Mouse (Mus musculus): ENCODE measurements at regions not wholly inside any gene's neighbourhood (a gene's known extent, or its start where the extent isn't known, plus 50 kb on each side); places are given as distances from the start of the nearest gene placed in this dataset.

DNA sequence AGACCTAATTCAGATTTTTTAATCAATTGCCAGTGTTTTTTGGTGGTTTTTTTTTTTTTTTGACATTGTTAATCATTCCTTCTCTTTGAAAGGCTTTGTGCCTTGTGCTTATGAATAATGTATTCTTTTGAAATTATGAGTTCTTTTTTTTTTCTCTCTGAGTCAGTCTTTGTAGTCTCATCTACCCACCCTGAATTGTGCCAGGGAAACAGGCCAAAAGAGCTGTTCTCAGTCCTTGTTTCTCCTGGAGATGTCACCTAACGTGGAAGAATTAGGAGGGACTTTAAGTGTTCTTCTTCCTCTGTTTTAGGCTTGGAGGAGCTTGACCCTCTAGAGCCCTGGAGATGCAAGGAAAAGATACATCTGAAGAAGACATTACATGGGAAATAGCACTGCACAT lies 2012.6 kb downstream of the Poteg start:
- DNase-seq = no peak

DNA sequence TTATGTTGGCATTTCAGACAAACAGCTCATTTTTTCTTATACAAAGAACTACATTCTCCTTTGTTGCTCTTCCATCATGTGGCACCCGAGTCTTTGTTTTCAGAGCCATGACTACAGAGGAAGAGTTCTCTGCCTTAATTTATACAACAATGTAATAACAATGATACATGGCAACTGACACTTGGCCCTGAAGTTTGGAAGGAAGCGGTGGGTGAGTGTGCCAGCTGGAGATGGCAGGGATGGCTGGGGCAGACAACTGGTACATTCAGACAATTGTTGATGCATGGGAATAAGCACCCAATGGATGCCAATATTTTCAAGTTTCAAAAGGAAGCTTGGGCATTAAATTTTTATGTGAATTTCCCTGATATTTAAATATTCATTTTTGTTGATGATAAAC lies 2045.5 kb downstream of the Poteg start:
- DNase-seq = no peak

DNA sequence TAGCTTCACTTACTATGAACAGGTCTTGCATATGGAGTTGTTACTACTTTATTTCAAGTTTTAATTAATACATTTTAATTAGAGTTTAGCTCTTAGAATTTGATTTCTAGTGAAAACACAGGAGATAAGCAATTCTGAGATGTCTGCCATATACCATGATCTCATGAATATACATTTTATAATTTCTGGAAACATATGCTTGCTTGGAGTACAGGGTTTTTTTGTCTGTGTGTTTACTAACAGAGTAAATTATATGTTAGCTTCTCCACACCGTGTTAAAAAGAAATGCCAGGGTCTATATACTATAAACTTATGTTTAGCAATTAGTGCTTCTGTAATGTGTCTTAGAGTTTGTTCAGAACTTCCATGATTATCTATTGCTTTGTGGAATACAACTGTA lies 2079.9 kb downstream of the Poteg start:
- DNase-seq = no peak

DNA sequence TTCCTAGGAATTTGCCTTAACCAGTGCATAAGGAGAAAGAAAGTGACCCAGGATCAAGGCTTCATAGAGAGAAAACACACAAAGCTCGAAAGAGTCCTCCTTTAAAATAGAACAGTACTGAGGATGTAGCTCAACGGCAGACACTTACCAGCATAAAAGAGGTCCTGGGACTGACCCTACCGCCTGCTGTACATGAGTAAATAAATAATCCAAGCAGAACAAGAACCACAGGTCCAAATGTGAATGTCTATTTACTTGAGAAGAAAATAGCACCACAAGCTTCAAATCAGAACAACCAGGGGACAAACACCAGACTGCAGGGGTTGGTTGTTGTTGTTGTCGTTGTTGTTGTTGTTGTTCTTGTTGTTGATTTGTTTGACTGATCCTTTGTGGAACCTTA lies 2084.1 kb downstream of the Poteg start:
- DNase-seq = peak; percentile 34

DNA sequence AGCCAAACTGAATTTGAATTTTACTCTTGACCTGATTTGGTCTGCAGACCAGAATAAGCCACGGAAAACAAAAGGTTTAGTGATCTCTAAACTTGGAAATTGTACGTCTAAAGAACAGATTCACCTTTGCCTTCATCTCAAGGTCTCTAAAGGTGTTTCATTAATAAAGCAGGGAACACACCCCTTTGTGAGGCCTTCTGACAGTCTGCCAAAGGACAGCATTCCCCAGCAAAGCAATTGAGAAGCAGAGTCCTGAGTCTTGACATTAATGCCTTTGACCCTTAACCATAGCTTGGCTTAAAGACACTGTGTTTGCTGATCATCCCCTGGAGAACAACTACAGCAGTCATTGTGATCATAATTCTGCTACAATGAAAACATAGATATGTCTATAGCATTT lies 2090.5 kb downstream of the Poteg start:
- DNase-seq = peak; percentile 24

DNA sequence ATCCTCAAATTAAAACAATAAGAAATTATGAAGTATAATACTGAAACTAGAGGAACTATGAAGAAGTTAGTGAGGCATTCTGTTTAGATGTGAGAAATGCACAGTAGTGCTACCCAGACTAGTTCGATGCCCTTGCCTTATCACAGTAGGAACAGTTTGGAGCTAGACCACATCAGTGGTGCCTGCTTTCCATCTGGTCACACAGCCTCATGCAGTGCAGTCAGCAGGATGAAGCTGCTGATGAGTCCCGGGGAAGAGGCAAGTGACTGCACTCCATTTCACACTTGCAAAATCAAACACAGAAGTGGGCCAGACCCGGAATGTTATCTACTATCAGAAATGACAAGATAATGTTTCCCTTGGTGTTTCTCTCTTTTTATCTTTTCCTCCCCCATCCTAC lies 2092.4 kb downstream of the Poteg start:
- no peak for DNase-seq

DNA sequence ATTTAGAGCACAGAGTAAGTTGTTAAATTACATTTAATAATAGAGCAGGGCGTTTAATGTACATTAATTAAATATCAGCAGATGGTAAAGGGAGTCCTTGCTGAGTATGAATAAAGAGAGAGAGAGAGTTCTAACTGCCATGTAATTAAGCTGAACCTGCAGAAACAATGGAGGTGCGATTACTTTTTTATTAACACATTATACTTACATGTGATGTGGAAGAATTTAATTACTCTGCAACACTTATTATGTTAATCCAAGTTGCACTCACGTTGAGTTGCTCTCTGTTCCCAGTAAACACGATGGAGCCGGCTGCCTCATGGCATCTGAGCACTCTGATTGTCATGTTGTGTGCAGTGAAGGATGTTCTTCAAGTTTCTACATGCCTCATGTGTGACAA lies 2096.7 kb downstream of the Poteg start:
- no peak for DNase-seq

DNA sequence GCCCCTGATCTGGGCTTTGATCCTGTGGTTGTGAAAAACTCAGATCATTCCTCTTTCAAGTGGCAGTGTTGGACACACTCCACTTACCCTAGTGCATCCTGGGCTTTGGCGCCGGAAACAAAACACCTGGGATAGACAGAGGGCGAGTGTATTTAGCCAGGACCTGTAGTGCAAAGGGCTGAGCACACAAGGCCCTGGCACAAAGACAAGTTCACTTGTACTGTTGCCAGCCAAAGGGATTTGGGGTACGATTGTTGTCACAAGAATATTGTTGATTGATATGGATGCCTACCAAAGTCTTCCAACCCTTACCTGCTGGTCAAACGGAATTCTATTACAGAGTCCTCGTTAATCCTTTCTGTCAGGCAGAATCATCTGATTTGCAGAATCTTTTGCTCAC lies 2138.2 kb downstream of the Poteg start:
- DNase-seq = no peak

DNA sequence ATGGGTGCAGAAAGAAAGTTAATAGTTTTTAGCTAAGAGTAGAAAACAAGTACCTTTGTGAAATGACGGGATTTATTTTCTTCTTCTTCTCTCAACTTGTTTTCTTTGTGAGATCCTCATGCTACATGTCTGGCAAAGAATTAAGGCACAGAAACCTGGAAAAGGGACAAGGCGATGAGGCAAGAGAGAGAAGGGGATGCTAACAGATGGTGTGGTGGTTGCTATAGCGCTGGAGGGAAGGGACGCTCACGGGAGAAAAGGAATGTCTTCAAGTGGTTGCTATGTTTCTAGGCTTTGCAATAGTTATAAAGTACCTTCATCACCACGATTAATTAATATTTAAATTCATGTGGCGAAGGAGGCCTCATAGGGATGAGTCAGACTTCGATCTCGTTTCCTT lies 2146.7 kb downstream of the Poteg start:
- DNase-seq = no peak

DNA sequence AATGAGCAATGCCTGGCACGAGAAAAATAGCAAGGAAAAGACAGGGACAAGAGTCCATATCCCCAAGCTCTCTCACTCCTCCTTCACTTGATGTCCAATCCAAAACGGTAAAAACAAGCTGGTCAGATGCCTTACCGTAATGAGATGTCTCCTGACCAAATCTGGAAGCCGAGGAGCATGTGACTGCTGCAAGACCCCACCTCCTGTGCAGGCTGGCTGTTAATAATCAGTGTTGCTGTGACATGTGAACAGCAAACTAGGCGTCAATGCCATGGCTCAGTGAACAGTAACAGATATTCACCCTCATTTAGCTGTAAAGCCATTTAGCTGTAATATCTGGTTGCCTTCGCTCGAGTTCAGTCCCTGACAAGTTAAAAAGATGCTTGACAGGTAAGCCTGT lies 2166.6 kb downstream of the Poteg start:
- DNase-seq = peak; percentile 22

DNA sequence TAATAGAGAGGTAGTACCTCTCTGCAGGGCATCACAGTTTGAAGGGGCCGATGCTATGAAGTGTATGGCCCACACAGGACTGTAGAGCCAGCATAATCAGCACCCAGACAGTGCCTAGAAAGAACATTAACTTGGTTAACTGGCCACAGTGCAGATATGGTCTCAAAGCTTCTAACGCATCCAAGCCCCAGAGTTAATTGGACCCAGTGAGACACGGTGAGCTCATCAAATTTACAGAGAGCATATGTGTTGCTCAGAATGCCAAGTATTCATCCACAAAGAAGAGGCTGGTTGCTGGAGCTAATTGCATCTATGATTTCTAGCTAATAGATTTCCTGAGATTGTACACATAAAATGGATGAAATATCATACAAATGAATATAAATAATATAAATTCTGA lies 2214.1 kb downstream of the Poteg start:
- no peak for DNase-seq

DNA sequence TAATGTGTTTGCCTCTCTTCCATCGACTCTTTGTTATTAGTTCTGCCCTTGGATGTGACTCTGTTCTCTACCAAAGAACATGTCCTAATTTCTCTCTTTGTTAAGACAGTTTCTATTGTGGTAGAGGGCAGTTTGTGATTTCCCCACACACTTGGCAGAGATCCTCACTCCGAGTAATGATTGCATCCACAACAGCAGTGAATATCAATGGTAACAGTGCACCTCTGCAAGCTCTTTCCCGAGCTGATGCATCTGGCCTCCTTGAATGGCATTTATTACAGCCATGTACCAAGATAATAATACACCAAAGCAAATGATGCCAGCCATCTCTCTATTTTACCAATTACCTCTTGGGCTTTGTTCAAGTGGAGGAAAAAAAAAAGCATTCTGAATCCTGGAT lies 2228.4 kb downstream of the Poteg start:
- DNase-seq = no peak

DNA sequence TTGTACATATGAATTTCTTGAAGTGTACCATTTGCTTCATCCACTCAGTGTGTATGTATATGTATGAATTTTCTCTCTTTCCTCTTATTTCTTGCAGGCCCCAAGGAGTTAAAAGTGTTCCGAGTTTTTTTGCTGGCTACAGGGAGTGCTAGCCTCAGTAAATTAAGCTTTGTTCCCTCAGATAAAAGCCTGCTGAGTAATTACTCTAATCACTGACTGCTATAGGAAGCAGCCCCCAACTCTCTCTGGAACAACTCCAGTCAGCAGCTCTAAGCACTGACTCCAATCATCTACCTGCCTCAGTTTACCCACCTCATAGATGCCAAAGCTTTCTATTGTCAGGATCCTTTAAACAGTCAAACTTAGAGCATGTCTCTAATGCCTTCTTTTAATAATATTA lies 2235.9 kb downstream of the Poteg start:
- DNase-seq = no peak

DNA sequence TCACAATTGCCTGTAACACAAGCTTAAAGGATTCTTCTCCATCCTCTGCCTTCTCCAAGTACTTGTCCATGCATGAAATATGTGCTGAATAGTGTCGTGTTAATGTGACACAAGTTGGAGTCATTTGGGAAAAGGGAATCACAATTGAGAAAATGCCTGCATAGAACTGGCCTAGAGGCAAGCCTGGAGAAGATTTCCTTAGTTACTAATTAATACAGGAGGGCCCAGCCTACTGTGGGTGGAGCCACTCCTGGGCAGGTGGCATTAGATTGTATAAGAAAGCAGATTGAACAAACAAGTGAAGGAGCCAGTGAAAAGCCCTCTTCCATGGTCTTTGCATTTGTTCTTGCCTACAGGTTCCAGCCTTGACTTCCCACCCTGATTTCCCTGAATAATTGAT lies 2239.1 kb downstream of the Poteg start:
- peak; percentile 2 for DNase-seq

DNA sequence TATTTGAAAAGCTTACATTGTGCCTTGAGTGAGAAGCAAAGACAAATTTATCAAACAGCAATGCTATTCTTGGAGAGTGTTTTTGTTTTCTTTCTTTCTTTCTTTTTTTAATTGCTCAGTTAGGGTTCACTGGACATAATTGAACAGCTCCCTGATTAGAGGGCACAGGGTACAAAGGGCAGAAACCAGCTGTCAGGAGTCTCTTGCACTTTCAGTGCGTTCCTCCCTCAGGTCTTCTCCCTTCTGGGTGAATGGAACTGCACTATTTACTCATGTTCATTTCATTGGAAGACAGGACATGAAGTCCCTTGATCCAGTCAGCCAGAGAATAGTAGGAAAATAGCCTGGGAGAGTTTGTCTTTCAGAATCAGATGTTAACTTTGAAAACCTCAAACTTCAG lies 2248.2 kb downstream of the Poteg start:
- DNase-seq = peak; percentile 52
